Mouse (Mus musculus) hindbrain, embryonic 11.5 days (tissue): ENCODE measurements at regions not wholly inside any gene's neighbourhood (a gene's known extent, or its start where the extent isn't known, plus 50 kb on each side); places are given as distances from the start of the nearest gene placed in this dataset.

Source experiments
- ATAC-seq: fragments of 200-750 bp; cut with Nextera tagmentation; 2 replicates; pipeline ENCODE4 v1.8.0; 2017; ENCODE audit warnings: mild to moderate bottlenecking, moderate TSS enrichment, moderate library complexity; ENCODE audit not compliant: low FRiP score
- DNase-seq: peaks from one replicate; pipeline ENCODE4 v3.0.0-alpha.2; 2015; ENCODE audit warnings: low spot score
- H3K27ac ChIP-seq: fragments of 300-500 bp; sonication (generic); 2 replicates; pipeline ENCODE4 v1.5.1; 2014; ENCODE audit warnings: mild to moderate bottlenecking, low read depth, low read length
- H3K27me3 ChIP-seq: fragments of 300-500 bp; sonication (generic); 2 replicates; pipeline ENCODE4 v1.6.1; 2014; ENCODE audit warnings: mild to moderate bottlenecking, low read length, moderate library complexity, mixed read lengths; ENCODE audit not compliant: control insufficient read depth, insufficient read depth
- H3K36me3 ChIP-seq: fragments of 300-500 bp; sonication (generic); 2 replicates; pipeline ENCODE4 v1.6.1; 2014; ENCODE audit warnings: mild to moderate bottlenecking, low read length, moderate library complexity, mixed read lengths; ENCODE audit not compliant: control insufficient read depth, insufficient read depth
- H3K4me1 ChIP-seq: fragments of 300-500 bp; sonication (generic); replicated peaks from 2 replicates; pipeline ENCODE4 v1.6.1; 2014; ENCODE audit warnings: low read length, mixed read lengths; ENCODE audit not compliant: control insufficient read depth, insufficient read depth
- H3K4me2 ChIP-seq: fragments of 300-500 bp; sonication (generic); replicated peaks from 2 replicates; pipeline ENCODE4 v1.6.1; 2014; ENCODE audit warnings: mild to moderate bottlenecking, low read depth, low read length
- H3K4me3 ChIP-seq: fragments of 300-500 bp; sonication (generic); 2 replicates; pipeline ENCODE4 v1.5.1; 2014; ENCODE audit warnings: low read depth, low read length
- H3K9ac ChIP-seq: fragments of 300-500 bp; sonication (generic); 2 replicates; pipeline ENCODE4 v1.6.1; 2014; ENCODE audit warnings: low read depth, low read length
- H3K9me3 ChIP-seq: fragments of 300-500 bp; sonication (generic); 2 replicates; pipeline ENCODE4 v1.6.1; 2016; ENCODE audit warnings: low read length; ENCODE audit not compliant: control insufficient read depth
- WGBS: fragments of 180-500 bp; shearing (Covaris S2); extraction: QIAGEN DNeasy Blood & Tissue Kit; methylation state at CpG from one replicate; pipeline ENCODE4 v1.1.7; 2014; 5-methylcytosine and 5-hydroxymethylcytosine counted together

DNA sequence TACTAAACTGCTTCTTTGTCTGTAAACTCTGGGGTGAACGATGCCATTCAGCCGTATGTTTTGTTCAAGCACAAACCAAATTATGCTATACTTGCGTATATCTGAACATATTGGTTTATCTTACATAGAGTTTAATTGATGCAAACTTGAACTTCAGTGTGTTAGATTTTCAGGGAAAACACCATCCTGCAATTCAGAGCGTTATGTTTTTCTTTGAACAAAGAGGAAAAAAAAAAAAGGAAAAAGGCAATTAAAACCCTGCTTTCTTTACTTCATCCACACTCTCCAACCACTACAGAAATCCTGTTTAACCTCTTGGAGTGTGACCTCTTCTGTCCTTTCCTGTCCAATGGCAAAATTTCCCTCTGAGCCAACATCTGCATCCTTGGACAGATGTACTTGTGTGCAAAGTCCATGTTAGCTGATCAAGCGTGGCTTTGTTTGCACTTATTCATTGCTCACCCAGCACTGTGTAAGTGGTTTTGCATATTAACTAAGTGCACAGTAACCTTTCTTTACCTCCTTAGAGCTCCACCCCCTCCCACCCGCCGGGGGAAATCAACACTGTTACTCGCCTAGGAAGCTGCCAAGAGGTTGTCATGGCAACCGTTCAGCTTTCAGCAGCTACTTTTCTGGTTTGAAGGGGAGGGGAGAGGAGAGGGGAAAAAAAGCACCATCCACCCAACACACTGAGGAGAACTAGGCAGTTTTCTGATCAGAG, 174.4 kb upstream of the Klf12 start:
- Histone ChIP-seq H3K9me3 (no peaks in the 10 kb centered on the region), H3K27me3 (no peaks in the 10 kb centered on the region), H3K4me3 (no peak overlapping the region), H3K9ac (no peak overlapping the region), H3K36me3 (no peaks in the 10 kb centered on the region), H3K4me1 (peaks cover 7% of the 10 kb centered on the region), H3K27ac (peak overlapping the region; percentile 51; the same call in 1 of the 2 replicates), H3K4me2 (peak overlapping the region; percentile 3; the same call in 1 of the 2 replicates)
- WGBS: 12% methylated on average over 9 of the region's 9 CpGs
- peak; percentile 96 for ATAC-seq
- DNase-seq: peak; percentile 91

DNA sequence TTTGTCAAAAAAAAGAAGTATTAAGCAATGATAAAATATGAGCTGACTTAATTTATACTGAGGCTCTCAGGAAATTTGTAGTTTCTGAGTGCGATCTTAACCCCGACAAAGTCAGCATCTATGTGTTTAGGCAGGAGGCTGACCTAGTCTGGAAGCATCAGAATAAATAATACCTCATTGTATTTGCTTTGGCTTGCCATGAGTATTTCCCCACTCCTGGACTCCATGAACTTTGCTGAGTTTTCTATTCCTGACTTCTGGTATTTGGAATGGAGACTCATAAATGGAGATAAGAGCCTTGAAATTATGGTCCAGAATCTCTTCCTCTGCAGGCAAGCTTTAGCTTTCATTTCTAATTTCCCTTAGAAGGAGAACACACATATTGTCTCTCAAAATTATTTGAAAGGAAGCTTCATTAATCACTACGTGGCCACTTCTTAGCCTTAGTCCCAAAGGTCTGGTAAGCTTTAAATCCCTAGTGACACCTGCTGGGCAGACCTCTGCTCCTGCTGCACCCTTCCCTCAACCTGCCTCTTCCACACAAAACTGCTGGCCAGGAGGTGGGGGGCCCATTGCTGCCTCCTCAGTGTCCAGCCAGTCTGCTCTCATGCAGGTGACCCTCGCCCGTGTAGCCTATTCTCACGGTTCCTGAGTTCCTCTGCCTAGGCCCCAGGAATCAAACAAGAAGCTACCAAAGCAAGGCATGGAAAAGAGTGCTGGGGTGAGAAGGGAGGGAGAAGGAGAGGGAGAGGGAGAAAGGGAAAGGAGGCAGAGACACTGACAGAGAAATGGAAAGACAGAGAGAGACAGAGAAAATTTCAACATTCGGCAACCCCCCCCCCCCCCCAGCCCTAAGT, 173.6 kb upstream of the Klf12 start:
- Histone ChIP-seq H3K4me1 (peaks cover 7% of the 10 kb centered on the region), H3K4me3 (no peak overlapping the region), H3K27ac (peak overlapping the region; percentile 51; the same call in 1 of the 2 replicates), H3K9ac (no peak overlapping the region), H3K4me2 (no peak overlapping the region), H3K27me3 (no peaks in the 10 kb centered on the region), H3K36me3 (no peaks in the 10 kb centered on the region), H3K9me3 (no peaks in the 10 kb centered on the region)
- WGBS: 34% methylated on average over 7 of the region's 7 CpGs
- ATAC-seq: no peak
- DNase-seq: peak; percentile 17

DNA sequence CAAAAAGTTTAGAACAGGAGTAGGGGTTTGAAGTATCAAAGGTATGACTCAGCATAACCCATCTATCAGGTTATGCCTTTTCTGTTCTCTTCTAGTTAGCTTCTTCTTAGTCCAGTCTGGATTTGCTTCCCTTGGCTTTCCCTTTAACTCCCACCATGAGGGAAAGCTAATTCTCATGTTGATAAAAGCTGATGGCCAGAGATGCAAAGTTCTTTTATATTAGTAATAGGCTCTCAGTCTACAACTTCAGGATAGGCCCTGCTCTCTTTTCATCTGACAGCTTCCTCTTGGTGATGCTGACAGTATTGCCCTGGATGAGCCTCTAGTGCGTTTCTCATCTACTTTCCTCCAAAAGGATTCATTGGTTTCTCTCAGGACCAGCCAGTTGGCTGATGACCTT, 161.7 kb upstream of the Klf12 start:
- Histone ChIP-seq H3K4me3 (no peak overlapping the region), H3K9ac (no peak overlapping the region), H3K27ac (no peak overlapping the region), H3K4me1 (no peaks in the 10 kb centered on the region), H3K36me3 (no peaks in the 10 kb centered on the region), H3K27me3 (no peaks in the 10 kb centered on the region), H3K4me2 (no peak overlapping the region), H3K9me3 (no peaks in the 10 kb centered on the region)
- WGBS: 96% methylated on average over 1 of the region's 1 CpGs
- ATAC-seq (no peak), DNase-seq (no peak)

DNA sequence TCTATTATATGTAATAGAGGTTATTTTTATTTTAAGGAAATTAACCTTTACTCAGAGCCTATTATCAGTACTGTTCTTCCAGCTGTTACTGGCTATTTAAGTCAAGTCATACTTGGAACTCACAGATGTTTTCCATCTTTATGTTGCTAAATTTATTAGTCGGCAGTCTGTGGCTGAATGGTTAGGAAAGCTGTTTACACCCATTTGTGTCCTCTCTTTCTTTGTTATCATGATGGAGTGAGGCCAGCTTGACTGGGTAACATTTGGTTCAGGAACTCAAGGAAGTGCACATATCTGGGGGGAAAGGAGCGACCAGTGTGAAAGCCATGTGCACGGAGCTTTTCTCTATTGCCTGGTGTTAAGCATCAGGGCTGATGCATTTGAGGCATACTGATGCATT, 160.4 kb upstream of the Klf12 start:
- H3K4me2 ChIP-seq: no peak overlapping the region
- no peaks in the 10 kb centered on the region for H3K4me1 ChIP-seq
- ATAC-seq (no peak), DNase-seq (no peak)
- H3K4me3 ChIP-seq: no peak overlapping the region
- H3K9ac ChIP-seq: no peak overlapping the region
- no peak overlapping the region for H3K27ac ChIP-seq
- WGBS: 90% methylated on average over 3 of the region's 3 CpGs
- H3K9me3 ChIP-seq: no peaks in the 10 kb centered on the region
- H3K36me3 ChIP-seq: no peaks in the 10 kb centered on the region
- no peaks in the 10 kb centered on the region for H3K27me3 ChIP-seq

DNA sequence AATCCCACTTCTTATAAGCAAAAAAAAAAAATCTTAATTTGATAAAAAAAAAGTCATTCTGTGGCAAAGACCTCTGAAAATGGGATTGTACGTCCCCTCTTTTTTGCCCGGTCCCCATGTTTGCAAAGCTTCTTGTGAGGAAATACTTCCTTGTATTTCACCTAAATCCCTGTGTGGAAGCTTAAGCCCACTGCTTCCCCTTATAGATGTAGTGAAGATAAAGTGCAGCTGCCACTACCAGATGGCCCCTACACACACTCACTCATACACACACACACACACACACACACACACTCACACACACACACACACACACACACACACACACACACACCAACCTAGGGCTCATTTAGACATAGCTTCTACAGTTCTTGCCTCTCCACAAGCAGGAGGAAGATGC, 159.6 kb upstream of the Klf12 start:
- DNase-seq (no peak), ATAC-seq (no peak)
- H3K9ac ChIP-seq: no peak overlapping the region
- H3K27me3 ChIP-seq: no peaks in the 10 kb centered on the region
- H3K27ac ChIP-seq: no peak overlapping the region
- no peaks in the 10 kb centered on the region for H3K36me3 ChIP-seq
- H3K4me1 ChIP-seq: no peaks in the 10 kb centered on the region
- no peak overlapping the region for H3K4me2 ChIP-seq
- H3K4me3 ChIP-seq: no peak overlapping the region
- no peaks in the 10 kb centered on the region for H3K9me3 ChIP-seq
- WGBS: 89% methylated on average over 2 of the region's 2 CpGs

DNA sequence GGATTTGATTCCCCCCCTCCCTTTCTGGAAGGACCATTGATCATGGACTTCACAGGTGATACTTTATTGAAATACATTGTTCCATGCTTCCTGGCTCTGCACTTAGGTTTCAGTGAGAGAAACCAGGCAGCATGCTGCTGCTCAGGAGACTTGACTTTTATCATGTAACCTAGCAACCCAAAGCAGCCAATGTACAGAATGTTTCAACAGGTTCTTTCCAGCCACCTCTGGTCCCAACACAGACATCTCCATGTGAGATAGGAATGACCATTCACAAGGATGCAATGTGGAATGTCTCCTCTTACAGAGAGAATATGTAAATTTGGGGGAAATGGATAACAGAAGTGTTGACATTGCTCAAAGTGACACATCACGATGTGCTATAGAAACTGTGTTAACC, 153.1 kb upstream of the Klf12 start:
- DNase-seq (no peak), ATAC-seq (no peak)
- 87% methylated on average over 1 of the region's 1 CpGs for WGBS
- Histone ChIP-seq H3K4me1 (no peaks in the 10 kb centered on the region), H3K27ac (no peak overlapping the region), H3K27me3 (no peaks in the 10 kb centered on the region), H3K4me2 (no peak overlapping the region), H3K4me3 (no peak overlapping the region), H3K9ac (no peak overlapping the region), H3K9me3 (no peaks in the 10 kb centered on the region), H3K36me3 (no peaks in the 10 kb centered on the region)

DNA sequence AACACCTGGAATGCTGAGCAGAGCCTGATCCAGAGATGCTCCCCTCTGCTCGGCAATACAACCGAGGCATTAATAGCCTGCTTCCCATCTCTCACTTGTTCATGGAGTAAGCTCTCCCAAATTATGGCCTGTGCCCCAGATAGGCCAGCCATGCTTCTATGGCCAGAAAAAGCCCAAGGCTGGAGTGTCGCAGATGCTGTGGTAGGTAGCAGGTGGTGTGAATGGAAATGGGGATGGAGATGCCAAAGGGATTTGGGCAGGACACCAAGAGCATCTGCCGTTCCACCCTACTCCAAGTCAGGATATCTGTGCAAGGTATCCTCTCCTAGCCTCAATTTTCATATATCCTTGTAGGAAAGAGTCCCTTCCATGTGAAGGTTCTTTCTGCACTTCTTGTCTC, 145.2 kb upstream of the Klf12 start:
- DNase-seq: no peak
- WGBS: 92% methylated on average over 4 of the region's 4 CpGs
- no peak overlapping the region for H3K4me2 ChIP-seq
- no peaks in the 10 kb centered on the region for H3K27me3 ChIP-seq
- no peak overlapping the region for H3K9ac ChIP-seq
- H3K4me1 ChIP-seq: no peaks in the 10 kb centered on the region
- ATAC-seq: no peak
- H3K4me3 ChIP-seq: no peak overlapping the region
- no peaks in the 10 kb centered on the region for H3K9me3 ChIP-seq
- H3K36me3 ChIP-seq: no peaks in the 10 kb centered on the region
- H3K27ac ChIP-seq: no peak overlapping the region

DNA sequence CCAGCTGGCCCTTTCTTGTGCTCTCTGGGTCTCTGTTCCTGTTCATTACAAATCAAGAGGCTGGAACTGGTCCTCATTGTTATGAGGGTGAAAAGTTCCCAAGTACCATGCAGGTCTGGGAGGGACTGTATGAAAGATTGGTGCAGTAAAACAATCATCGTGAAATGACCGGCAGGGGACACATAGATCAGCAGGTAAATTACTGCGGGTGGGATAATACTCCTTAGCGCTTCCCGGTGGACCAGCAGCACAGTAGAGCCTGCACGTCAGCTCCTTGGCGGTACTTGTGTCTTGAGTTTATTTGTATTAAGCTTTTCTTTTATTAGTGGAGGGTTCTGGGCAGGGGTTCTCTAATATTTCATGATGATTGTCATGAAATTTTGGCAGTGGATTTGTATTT, 141.9 kb upstream of the Klf12 start:
- no peak for DNase-seq
- Histone ChIP-seq H3K4me2 (no peak overlapping the region), H3K4me1 (no peaks in the 10 kb centered on the region), H3K9me3 (no peaks in the 10 kb centered on the region), H3K27me3 (no peaks in the 10 kb centered on the region), H3K36me3 (no peaks in the 10 kb centered on the region), H3K27ac (no peak overlapping the region), H3K9ac (no peak overlapping the region), H3K4me3 (no peak overlapping the region)
- no peak for ATAC-seq
- WGBS: 95% methylated on average over 7 of the region's 7 CpGs

DNA sequence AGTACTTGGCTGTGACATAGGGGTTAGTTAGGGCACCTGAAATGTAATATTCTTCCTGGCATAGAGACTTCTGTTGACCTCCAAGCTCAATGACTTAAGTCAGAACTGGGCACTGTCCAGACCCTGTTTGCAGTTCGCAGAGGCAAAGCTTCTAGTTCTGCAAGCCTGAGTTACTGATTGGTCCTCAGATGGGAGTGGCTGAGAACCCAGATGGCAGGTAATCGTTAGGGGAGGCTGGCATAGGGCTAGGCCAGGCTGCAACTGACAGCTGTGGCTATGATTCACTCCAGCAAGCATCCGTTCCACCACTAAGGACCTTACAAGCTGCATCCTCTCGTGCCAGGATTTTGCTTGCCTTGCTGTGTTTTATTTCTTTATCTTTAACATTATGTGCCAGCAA, 139.3 kb upstream of the Klf12 start:
- DNase-seq (no peak), ATAC-seq (no peak)
- Histone ChIP-seq H3K36me3 (no peaks in the 10 kb centered on the region), H3K4me2 (no peak overlapping the region), H3K9me3 (no peaks in the 10 kb centered on the region), H3K4me3 (no peak overlapping the region), H3K27ac (no peak overlapping the region), H3K9ac (no peak overlapping the region), H3K27me3 (no peaks in the 10 kb centered on the region), H3K4me1 (no peaks in the 10 kb centered on the region)
- WGBS: 76% methylated on average over 4 of the region's 4 CpGs
